ENCODE assay signal across 1 mouse cellular context in the genomic region with DNA sequence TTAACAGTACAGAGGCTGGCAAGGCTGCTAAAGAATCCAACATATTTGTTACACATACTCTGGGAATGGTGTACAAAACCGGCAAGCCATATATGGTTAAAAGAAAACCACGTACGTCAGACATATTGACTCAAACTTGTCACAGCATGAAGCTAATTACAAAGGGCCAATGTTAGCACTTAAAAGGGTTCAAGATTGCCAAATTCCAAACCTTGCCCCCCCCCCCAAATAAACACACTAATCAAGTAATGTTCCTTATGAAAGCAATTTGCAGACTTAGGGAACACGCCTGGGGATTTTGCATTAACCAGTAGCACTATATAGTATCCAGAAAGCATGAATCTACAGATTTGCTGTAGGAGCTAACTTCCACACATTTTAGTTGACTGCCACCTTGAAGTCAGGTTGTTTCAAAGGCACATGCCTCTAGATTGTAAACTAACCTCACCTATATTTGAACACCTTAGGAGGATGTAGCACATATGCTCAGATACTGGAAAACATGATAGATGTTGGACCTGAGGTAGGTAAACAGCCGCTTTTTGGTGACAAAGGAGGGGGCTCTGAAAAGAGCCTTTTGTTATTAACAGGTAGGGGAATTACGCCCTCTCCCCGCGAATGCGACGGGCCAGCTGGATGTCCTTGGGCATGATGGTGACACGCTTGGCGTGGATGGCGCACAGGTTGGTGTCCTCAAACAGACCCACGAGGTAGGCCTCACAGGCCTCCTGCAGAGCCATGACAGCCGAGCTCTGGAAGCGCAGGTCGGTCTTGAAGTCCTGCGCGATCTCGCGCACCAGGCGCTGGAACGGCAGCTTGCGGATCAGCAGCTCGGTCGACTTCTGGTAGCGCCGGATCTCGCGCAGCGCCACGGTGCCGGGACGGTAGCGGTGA.
TF ChIP-seq lines count a peak whose summit lies in the region.

No protein-coding gene starts in this region.

TF ChIP-seq in ES-E14, 5 proteins besides CTCF, POLR2A, EP300 and RAD21:
- 0 out of 2 replicates have a peak, but pooled peaks have one; percentile 16 for TF ChIP-seq HCFC1 (IDR thresholded peaks at IDR 0.05; ENCODE audit: borderline replicate concordance, insufficient read depth, low read length)
